Mouse (Mus musculus): ENCODE data around the gene Ace3.

Gene Ace3

DNA sequence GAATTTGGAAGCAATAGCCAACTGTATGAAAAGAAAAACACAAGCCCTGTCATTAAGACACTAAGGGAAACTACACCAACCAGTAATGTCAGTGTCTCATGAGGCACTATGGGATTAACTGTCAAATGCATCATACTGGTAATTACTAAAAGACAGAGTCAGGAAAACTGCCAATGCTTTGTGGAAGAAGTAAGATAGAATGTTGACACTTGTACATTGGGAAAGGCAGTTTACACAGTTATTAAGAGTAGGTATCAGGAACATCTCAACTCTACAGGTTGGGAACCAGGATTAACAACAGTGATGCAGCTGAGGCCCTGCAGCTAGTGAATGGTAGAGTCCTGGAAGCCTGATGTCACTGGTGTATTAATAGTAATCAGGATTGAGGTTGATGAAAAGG lies 49.9 kb downstream of the Ace3 start:
- in situ Hi-C loops (cut with MseI, MboI), result no loop called here

- in situ Hi-C loops (cut with MseI, MboI), result no loop called here
These were observed 50.8 kb downstream of the Ace3 start for GRCm38 (mm10) chr11:106045256-106045655.

- in situ Hi-C loops (cut with MseI, MboI), result no loop called here
These were observed 51.3 kb downstream of the Ace3 start for GRCm38 (mm10) chr11:106045780-106046179.

DNA sequence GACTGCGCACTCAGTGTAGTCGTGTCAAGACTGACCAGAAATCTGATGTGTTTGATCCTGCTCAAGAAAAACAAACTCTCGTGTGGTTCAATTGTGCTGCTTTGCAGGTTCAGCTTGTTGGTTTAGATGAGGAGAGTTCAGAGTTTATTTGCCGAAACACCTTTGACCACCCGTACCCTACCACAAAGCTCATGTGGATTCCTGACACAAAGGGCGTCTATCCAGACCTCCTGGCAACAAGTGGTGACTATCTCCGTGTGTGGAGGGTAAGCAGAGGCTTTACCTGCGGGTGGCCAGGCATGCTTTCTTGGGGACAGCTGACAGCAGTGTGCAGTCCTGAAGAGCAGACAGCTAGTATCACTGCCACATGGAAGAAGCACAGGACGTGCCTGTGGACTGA lies 52.1 kb downstream of the Ace3 start:
- in situ Hi-C loops (cut with MseI, MboI), result no loop called here

GRCm38 (mm10) chr11:106053921-106054320 lies 59.4 kb downstream of the Ace3 start:
- in situ Hi-C loops (cut with MseI, MboI), result no loop called here

- in situ Hi-C loops (cut with MseI, MboI), result no loop called here
These were observed 60.1 kb downstream of the Ace3 start for GRCm38 (mm10) chr11:106054600-106054999.
